Mouse (Mus musculus) intestine, postnatal 0 days (tissue): ENCODE data around the gene Tmem150c. TPM values are rescaled to one million over a fixed set of nuclear protein-coding genes. Genes with fewer than 3 reads are reported as not detected.

Experiments
- ATAC-seq: fragments of 200-750 bp; cut with Nextera tagmentation; 2 replicates; pipeline ENCODE4 v1.8.0; 2017; ENCODE audit warnings: mild to moderate bottlenecking, moderate TSS enrichment, moderate library complexity
- H3K27ac ChIP-seq: fragments of 300-500 bp; sonication (generic); 2 replicates; pipeline ENCODE4 v1.5.1; 2014; ENCODE audit warnings: mild to moderate bottlenecking, low read depth, low read length, moderate library complexity
- H3K27me3 ChIP-seq: fragments of 300-500 bp; sonication (generic); replicated peaks from 2 replicates; pipeline ENCODE4 v1.6.1; 2014; ENCODE audit warnings: low read length, mixed read lengths; ENCODE audit not compliant: control insufficient read depth, insufficient read depth
- H3K36me3 ChIP-seq: fragments of 300-500 bp; sonication (generic); 2 replicates; pipeline ENCODE4 v1.6.1; 2014; ENCODE audit warnings: mild to moderate bottlenecking, moderate library complexity; ENCODE audit not compliant: control insufficient read depth, insufficient read depth
- H3K4me1 ChIP-seq: fragments of 300-500 bp; sonication (generic); replicated peaks from 2 replicates; pipeline ENCODE4 v1.6.1; 2014; ENCODE audit warnings: antibody characterized with exemption, low read length, mixed read lengths; ENCODE audit not compliant: control insufficient read depth, insufficient read depth
- H3K4me2 ChIP-seq: fragments of 300-500 bp; sonication (generic); replicated peaks from 2 replicates; pipeline ENCODE4 v1.6.1; 2014; ENCODE audit warnings: low read depth, mild to moderate bottlenecking, moderate library complexity
- H3K4me3 ChIP-seq: fragments of 300-500 bp; sonication (generic); 2 replicates; pipeline ENCODE4 v1.5.1; 2014; ENCODE audit warnings: low read depth, low read length
- H3K9ac ChIP-seq: fragments of 300-500 bp; sonication (generic); 2 replicates; pipeline ENCODE4 v1.6.1; 2014; ENCODE audit warnings: mild to moderate bottlenecking, low read depth, low read length
- H3K9me3 ChIP-seq: fragments of 300-500 bp; sonication (generic); 2 replicates; pipeline ENCODE4 v1.6.1; 2016; ENCODE audit warnings: mixed run types; ENCODE audit not compliant: control insufficient read depth
- CTCF ChIP-seq: sonication (generic); IDR thresholded peaks from 2 replicates; pipeline ENCODE4 v1.5.1; 2016; ENCODE audit warnings: low read depth, mild to moderate bottlenecking, control low read depth, antibody characterized with exemption, moderate library complexity
- WGBS: fragments of 180-500 bp; shearing (Covaris S2); extraction: QIAGEN DNeasy Blood & Tissue Kit; methylation state at CpG from one replicate; pipeline ENCODE4 v1.1.7; 2014; 5-methylcytosine and 5-hydroxymethylcytosine counted together
- polyA plus RNA-seq: library from polyadenylated mRNA; unstranded; fragments of >200 nt; fragmentation: Nextera tagmentation; extraction: Ambion mirVana; gene quantifications from 2 replicates; pipeline ENCODE4 v1.2.1, GENCODE M21; 2015

The Tmem150c gene
- polyA plus RNA-seq, 1 experiment from 2014 or later: 1.1 TPM

- H3K9ac ChIP-seq: peak overlapping the region; percentile 95
- no peaks in the 10 kb centered on the region for H3K27me3 ChIP-seq
- peaks cover 15% of the 10 kb centered on the region for H3K36me3 ChIP-seq
- no peak for TF ChIP-seq CTCF
- H3K4me2 ChIP-seq: peak overlapping the region; percentile 99
- under 1% methylated on average over 45 of the region's 45 CpGs for WGBS
- H3K4me3 ChIP-seq: peak overlapping the region; percentile 99
- H3K27ac ChIP-seq: peak overlapping the region; percentile 95
- peak; percentile 41 for ATAC-seq
- peaks cover 2% of the 10 kb centered on the region; the same call in 1 of the 2 replicates for H3K4me1 ChIP-seq
- H3K9me3 ChIP-seq: no peaks in the 10 kb centered on the region
Measured at GRCm38 (mm10) chr5:100037965-100038713, 121.5 kb downstream of the Tmem150c start.

DNA sequence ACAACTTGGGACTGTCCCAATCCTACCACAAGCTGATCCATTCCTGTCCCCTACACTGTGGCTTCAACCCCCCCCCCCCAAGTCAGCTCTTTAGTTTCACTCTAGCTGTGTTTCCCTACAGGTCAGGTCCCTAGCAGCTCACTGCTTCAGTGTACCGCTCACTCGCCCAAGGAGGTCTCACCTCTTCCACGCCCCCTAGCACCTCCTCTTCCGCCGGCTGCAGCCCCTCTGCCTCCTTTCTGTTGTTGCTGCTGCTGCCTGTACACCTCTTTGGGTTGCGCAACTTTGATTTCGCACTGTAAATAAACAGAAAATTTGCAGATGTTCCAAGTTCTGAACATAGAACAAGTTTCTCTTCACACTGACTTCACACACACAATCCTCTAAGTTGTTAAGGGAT, 122.9 kb downstream of the Tmem150c start:
- peaks cover 28% of the 10 kb centered on the region for H3K36me3 ChIP-seq
- no peak overlapping the region for H3K9ac ChIP-seq
- H3K9me3 ChIP-seq: no peaks in the 10 kb centered on the region
- H3K4me1 ChIP-seq: no peaks in the 10 kb centered on the region
- ATAC-seq: no peak
- peak overlapping the region; percentile 99 for H3K4me2 ChIP-seq
- no peak for TF ChIP-seq CTCF
- no peaks in the 10 kb centered on the region for H3K27me3 ChIP-seq
- peak overlapping the region; percentile 99 for H3K4me3 ChIP-seq
- no peak overlapping the region; the same call in 1 of the 2 replicates for H3K27ac ChIP-seq
- WGBS: 9% methylated on average over 7 of the region's 7 CpGs

GRCm38 (mm10) chr5:100035950-100036349, 123.7 kb downstream of the Tmem150c start:
- WGBS: 17% methylated on average over 7 of the region's 7 CpGs
- H3K4me2 ChIP-seq: peak overlapping the region; percentile 99
- H3K4me3 ChIP-seq: 0 out of 2 replicates have a peak overlapping the region, but pooled peaks have one; percentile 99

GRCm38 (mm10) chr5:100032646-100033045, 127.0 kb downstream of the Tmem150c start:
- Histone ChIP-seq H3K4me3 (no peak overlapping the region), H3K36me3 (peaks cover 28% of the 10 kb centered on the region), H3K27ac (no peak overlapping the region; the same call in 1 of the 2 replicates), H3K9ac (no peak overlapping the region), H3K4me1 (no peaks in the 10 kb centered on the region), H3K9me3 (no peaks in the 10 kb centered on the region), H3K27me3 (no peaks in the 10 kb centered on the region), H3K4me2 (no peak overlapping the region)
- ATAC-seq: peak; percentile 25; the same call in 1 of the 2 replicates
- WGBS: 67% methylated on average over 3 of the region's 3 CpGs
- no peak for TF ChIP-seq CTCF

More at GRCm38 (mm10) chr5:100035950-100036349, 123.7 kb downstream of the Tmem150c start:
- no peak overlapping the region for H3K9ac ChIP-seq
- H3K4me1 ChIP-seq: no peaks in the 10 kb centered on the region
- no peaks in the 10 kb centered on the region for H3K9me3 ChIP-seq
- no peaks in the 10 kb centered on the region for H3K27me3 ChIP-seq
- no peak overlapping the region for H3K27ac ChIP-seq
- TF ChIP-seq CTCF: peak; percentile 60
- peaks cover 28% of the 10 kb centered on the region for H3K36me3 ChIP-seq
- ATAC-seq: no peak

DNA sequence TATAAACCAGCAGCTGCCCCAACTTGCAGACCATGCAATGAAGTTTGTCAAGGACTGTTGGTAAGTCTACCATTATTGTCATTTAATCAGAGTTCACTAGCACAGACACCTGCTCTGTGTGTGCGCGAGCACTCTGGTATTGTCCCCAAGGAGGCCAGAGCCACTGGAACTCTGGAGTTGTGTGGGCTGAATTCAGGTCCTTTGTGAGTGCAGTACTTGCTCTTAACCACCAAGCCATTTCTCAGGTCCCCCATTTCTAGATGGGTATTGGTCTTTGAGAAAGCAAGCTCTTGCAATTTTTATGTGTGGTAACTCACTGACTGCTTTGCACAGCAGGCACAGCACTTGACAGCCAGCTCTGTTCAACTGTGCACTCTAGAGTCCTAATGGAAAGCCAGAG, 127.5 kb downstream of the Tmem150c start:
- Histone ChIP-seq H3K4me2 (no peak overlapping the region), H3K27me3 (no peaks in the 10 kb centered on the region), H3K36me3 (peaks cover 24% of the 10 kb centered on the region), H3K27ac (no peak overlapping the region), H3K9ac (no peak overlapping the region), H3K4me1 (no peaks in the 10 kb centered on the region), H3K4me3 (no peak overlapping the region), H3K9me3 (no peaks in the 10 kb centered on the region)
- ATAC-seq: peak; percentile 32; the same call in 1 of the 2 replicates
- 100% methylated on average over 2 of the region's 2 CpGs for WGBS
- TF ChIP-seq CTCF: peak; percentile 32; the same call in 1 of the 2 replicates

DNA sequence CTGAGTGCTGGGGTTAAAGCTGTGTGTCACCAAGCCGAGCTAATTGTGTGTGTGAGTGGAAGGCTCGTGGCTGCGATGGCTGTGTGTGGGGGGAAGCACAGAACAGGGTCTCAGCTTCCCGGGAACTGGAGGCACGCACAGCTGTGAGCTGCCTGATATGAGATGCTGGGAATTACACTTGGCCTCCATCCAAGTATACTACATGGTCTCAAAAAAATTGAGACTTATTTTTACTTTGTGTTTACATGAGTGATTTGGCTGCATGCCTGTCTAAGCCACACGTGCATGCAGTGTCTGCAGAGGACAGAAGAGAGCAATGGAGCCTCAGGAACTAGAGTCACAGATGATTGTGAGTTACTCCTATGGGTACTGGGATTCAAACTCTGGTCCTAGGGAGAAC, 129.5 kb downstream of the Tmem150c start:
- Histone ChIP-seq H3K4me3 (no peak overlapping the region), H3K27me3 (no peaks in the 10 kb centered on the region), H3K9me3 (no peaks in the 10 kb centered on the region), H3K4me2 (no peak overlapping the region), H3K36me3 (peaks cover 23% of the 10 kb centered on the region), H3K9ac (no peak overlapping the region), H3K4me1 (no peaks in the 10 kb centered on the region), H3K27ac (0 out of 2 replicates have a peak overlapping the region, but pooled peaks have one; percentile 21)
- ATAC-seq: no peak
- WGBS: 17% methylated on average over 6 of the region's 6 CpGs
- peak; percentile 33 for TF ChIP-seq CTCF

Other genes starting within 250 kb of the Tmem150c start
- gene Hnrnpd, start 180.9 kb downstream of the Tmem150c start, polyA plus RNA-seq: 66.5 and 67.1 TPM in 2 replicates
- 1.5 and 2.4 TPM in 2 replicates for gene 4930524J08Rik, start 180.7 kb downstream of the Tmem150c start, polyA plus RNA-seq
- gene Hnrnpdl, start 120.1 kb downstream of the Tmem150c start, polyA plus RNA-seq: 61.6 and 63.2 TPM in 2 replicates
- gene Enoph1, start 119.8 kb downstream of the Tmem150c start, polyA plus RNA-seq: 26.6 TPM in 2 replicates